Mouse (Mus musculus): ENCODE data around the gene Tmem229a.

GRCm38 (mm10) chr6:24950669-24951068 is 5.4 kb downstream of the Tmem229a start:
- TF ChIP-seq POLR2A (IDR thresholded peaks at IDR 0.05; ENCODE audit: low read depth, low read length) (no peak), CTCF (conservative IDR thresholded peaks at IDR 0.05; ENCODE audit: insufficient read depth, insufficient read length, low read depth, low read length) (no peak)

Data from kidney, adult 2 months (tissue).